Mouse (Mus musculus) ES-E14 (cell line): ENCODE results near the gene Aph1c.

Source experiments
- CHD2 ChIP-seq: IDR thresholded peaks from 2 replicates; pipeline ENCODE4 v1.6.1; 2014; ENCODE audit warnings: mild to moderate bottlenecking, low read depth, low read length, inconsistent platforms
- HCFC1 ChIP-seq: IDR thresholded peaks from 2 replicates; pipeline ENCODE4 v1.6.1; 2012; ENCODE audit warnings: low read length, inconsistent platforms, borderline replicate concordance; ENCODE audit not compliant: insufficient read depth
- ZC3H11A ChIP-seq: IDR thresholded peaks from 2 replicates; pipeline ENCODE4 v1.6.1; 2012; ENCODE audit warnings: low read depth, mild to moderate bottlenecking, inconsistent platforms, low read length, borderline replicate concordance

DNA sequence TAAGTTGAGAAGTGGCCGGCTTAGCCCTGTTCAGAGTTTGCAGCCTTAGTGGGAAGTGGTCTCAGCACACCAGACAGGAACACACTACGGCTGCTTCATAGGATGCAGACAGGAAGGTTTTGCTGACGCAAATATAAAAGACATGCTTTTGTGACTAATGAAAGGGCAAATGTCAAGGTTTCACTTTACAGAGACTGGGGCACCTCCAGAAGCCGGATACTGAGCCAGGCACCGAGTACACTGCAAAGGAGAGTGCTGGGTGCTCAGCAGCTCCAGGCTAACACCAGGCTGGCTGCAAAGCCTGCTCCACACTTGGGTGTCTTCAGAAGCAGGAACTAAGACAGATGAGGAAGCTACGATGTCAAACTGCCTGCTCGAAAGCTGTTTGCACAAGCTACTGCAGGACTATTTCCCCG is 47.9 kb upstream of the Aph1c start:
- TF ChIP-seq HCFC1 (no peak), ZC3H11A (no peak), CHD2 (no peak)
